Mouse (Mus musculus): ENCODE data around the gene A130010J15Rik.

DNA sequence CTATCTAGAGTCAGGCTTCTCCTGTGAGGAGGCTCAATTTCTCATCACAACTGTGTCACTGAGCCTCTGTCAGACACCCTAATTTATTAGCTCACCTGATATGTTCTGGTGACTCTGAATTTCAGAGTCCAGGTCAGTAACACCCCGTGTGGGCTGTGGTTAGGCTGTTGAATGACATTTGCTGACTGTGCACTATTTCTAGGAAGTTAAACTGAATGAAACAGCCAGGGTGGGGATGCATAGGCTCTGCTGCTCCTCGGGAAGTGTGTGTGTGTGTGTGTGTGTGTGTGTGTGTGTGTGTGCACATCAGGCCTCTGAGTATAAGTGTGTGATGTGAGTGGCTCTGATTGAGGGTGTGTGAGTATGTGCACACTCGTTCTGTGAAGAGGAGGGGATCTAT, 29.2 kb upstream of the A130010J15Rik start:
- no peak for TF ChIP-seq CTCF (IDR thresholded peaks at IDR 0.05; ENCODE audit: low read depth)
- TF ChIP-seq EP300 (IDR thresholded peaks at IDR 0.05; ENCODE audit: low read depth), result no peak
